Mouse (Mus musculus): ENCODE measurements around the gene Disc1.
A peak's percentile ranks its signal among the peaks of the same experiment; 100 is the strongest.

Gene Disc1

GRCm38 (mm10) chr8:125217902-125218581, 164.0 kb downstream of the Disc1 start:
- DNase-seq (ENCODE audit: low read depth in 2 of 2, low spot score in 2 of 2) = no peak

GRCm38 (mm10) chr8:125218669-125219068, 164.7 kb downstream of the Disc1 start:
- DNase-seq (ENCODE audit: low read depth in 2 of 2, low spot score in 2 of 2) = no peak

- DNase-seq (ENCODE audit: low read depth in 2 of 2, low spot score in 2 of 2) = no peak
Observed at GRCm38 (mm10) chr8:125220608-125221007, 166.6 kb downstream of the Disc1 start.

GRCm38 (mm10) chr8:125221062-125221461, 167.1 kb downstream of the Disc1 start:
- no peak for DNase-seq (ENCODE audit: low read depth in 2 of 2, low spot score in 2 of 2)

GRCm38 (mm10) chr8:125223031-125223753, 169.2 kb downstream of the Disc1 start:
- no peak for DNase-seq (ENCODE audit: low read depth in 2 of 2, low spot score in 2 of 2)

- no peak for DNase-seq (ENCODE audit: low read depth in 2 of 2, low spot score in 2 of 2)
Observed at GRCm38 (mm10) chr8:125224271-125224699, 170.3 kb downstream of the Disc1 start.

- no peak for DNase-seq (ENCODE audit: low read depth in 2 of 2, low spot score in 2 of 2)
Observed at GRCm38 (mm10) chr8:125225266-125225665, 171.3 kb downstream of the Disc1 start.

GRCm38 (mm10) chr8:125226989-125227624, 173.1 kb downstream of the Disc1 start:
- DNase-seq (ENCODE audit: low read depth in 2 of 2, low spot score in 2 of 2) = no peak

GRCm38 (mm10) chr8:125230526-125231131, 176.6 kb downstream of the Disc1 start:
- DNase-seq (ENCODE audit: low read depth in 2 of 2, low spot score in 2 of 2) = no peak

- DNase-seq (ENCODE audit: low read depth in 2 of 2, low spot score in 2 of 2) = no peak
Observed at GRCm38 (mm10) chr8:125232724-125233123, 178.7 kb downstream of the Disc1 start.

- no peak for DNase-seq (ENCODE audit: low read depth in 2 of 2, low spot score in 2 of 2)
Observed at GRCm38 (mm10) chr8:125235898-125236835, 182.2 kb downstream of the Disc1 start.

- no peak for DNase-seq (ENCODE audit: low read depth in 2 of 2, low spot score in 2 of 2)
Observed at GRCm38 (mm10) chr8:125240763-125241162, 186.8 kb downstream of the Disc1 start.

- no peak for DNase-seq (ENCODE audit: low read depth in 2 of 2, low spot score in 2 of 2)
Observed at GRCm38 (mm10) chr8:125242382-125242781, 188.4 kb downstream of the Disc1 start.

GRCm38 (mm10) chr8:125242921-125243320, 188.9 kb downstream of the Disc1 start:
- no peak for DNase-seq (ENCODE audit: low read depth in 2 of 2, low spot score in 2 of 2)

- DNase-seq (ENCODE audit: low read depth in 2 of 2, low spot score in 2 of 2) = no peak
Observed at GRCm38 (mm10) chr8:125246737-125247292, 192.8 kb downstream of the Disc1 start.

- DNase-seq (ENCODE audit: low read depth in 2 of 2, low spot score in 2 of 2) = no peak
Observed at GRCm38 (mm10) chr8:125247349-125247748, 193.4 kb downstream of the Disc1 start.

GRCm38 (mm10) chr8:125252946-125253345, 199.0 kb downstream of the Disc1 start:
- no peak for DNase-seq (ENCODE audit: low read depth in 2 of 2, low spot score in 2 of 2)

- peak; percentile 4 to 19 for DNase-seq (ENCODE audit: low read depth in 2 of 2, low spot score in 2 of 2)
Observed at GRCm38 (mm10) chr8:125253505-125254180, 199.6 kb downstream of the Disc1 start.

- DNase-seq (ENCODE audit: low read depth in 2 of 2, low spot score in 2 of 2) = peak; percentile 55 to 59
Observed at GRCm38 (mm10) chr8:125254188-125255005, 200.4 kb downstream of the Disc1 start.
